Mouse (Mus musculus): ENCODE measurements around the gene Opa3. TPM values are rescaled to one million over a fixed set of nuclear protein-coding genes. Genes with fewer than 3 reads are reported as not detected.

Gene Opa3
- polyA plus RNA-seq, 1 experiment, result 28.9 TPM

- Histone ChIP-seq H3K4me1 (ENCODE audit: control insufficient read depth, insufficient read depth, insufficient read length, low read length) (peaks cover 6% of the 10 kb centered on the region), H3K4me3 (ENCODE audit: insufficient read depth, low read depth, low read length) (peak overlapping the region; percentile 71), H3K27ac (replicated peaks; ENCODE audit: low read depth, low read length) (peak overlapping the region; percentile 55; the same call in 1 of the 2 replicates)
Observed at GRCm38 (mm10) chr7:19229404-19229803, 1.3 kb downstream of the Opa3 start.

GRCm38 (mm10) chr7:19230041-19230580 lies 2.0 kb downstream of the Opa3 start:
- H3K27ac ChIP-seq (replicated peaks; ENCODE audit: low read depth, low read length), result no peak overlapping the region
- H3K4me3 ChIP-seq (ENCODE audit: insufficient read depth, low read depth, low read length), result no peak overlapping the region
- H3K4me1 ChIP-seq (ENCODE audit: control insufficient read depth, insufficient read depth, insufficient read length, low read length), result peaks cover 6% of the 10 kb centered on the region

GRCm38 (mm10) chr7:19230899-19231298 lies 2.8 kb downstream of the Opa3 start:
- Histone ChIP-seq H3K27ac (replicated peaks; ENCODE audit: low read depth, low read length) (no peak overlapping the region), H3K4me1 (ENCODE audit: control insufficient read depth, insufficient read depth, insufficient read length, low read length) (peaks cover 8% of the 10 kb centered on the region), H3K4me3 (ENCODE audit: insufficient read depth, low read depth, low read length) (no peak overlapping the region)

GRCm38 (mm10) chr7:19231849-19232248 lies 3.7 kb downstream of the Opa3 start:
- Histone ChIP-seq H3K4me1 (ENCODE audit: control insufficient read depth, insufficient read depth, insufficient read length, low read length) (peaks cover 13% of the 10 kb centered on the region), H3K4me3 (ENCODE audit: insufficient read depth, low read depth, low read length) (no peak overlapping the region), H3K27ac (replicated peaks; ENCODE audit: low read depth, low read length) (no peak overlapping the region)

GRCm38 (mm10) chr7:19234652-19235051 lies 6.5 kb downstream of the Opa3 start:
- no peak overlapping the region for H3K27ac ChIP-seq (replicated peaks; ENCODE audit: low read depth, low read length)
- H3K4me1 ChIP-seq (ENCODE audit: control insufficient read depth, insufficient read depth, insufficient read length, low read length), result peaks cover 14% of the 10 kb centered on the region
- no peak overlapping the region for H3K4me3 ChIP-seq (ENCODE audit: insufficient read depth, low read depth, low read length)

GRCm38 (mm10) chr7:19235092-19235671 lies 7.0 kb downstream of the Opa3 start:
- H3K4me3 ChIP-seq (ENCODE audit: insufficient read depth, low read depth, low read length), result no peak overlapping the region
- peaks cover 14% of the 10 kb centered on the region for H3K4me1 ChIP-seq (ENCODE audit: control insufficient read depth, insufficient read depth, insufficient read length, low read length)
- no peak overlapping the region for H3K27ac ChIP-seq (replicated peaks; ENCODE audit: low read depth, low read length)

- Histone ChIP-seq H3K4me1 (ENCODE audit: control insufficient read depth, insufficient read depth, insufficient read length, low read length) (peaks cover 14% of the 10 kb centered on the region), H3K27ac (replicated peaks; ENCODE audit: low read depth, low read length) (no peak overlapping the region), H3K4me3 (ENCODE audit: insufficient read depth, low read depth, low read length) (no peak overlapping the region)
Observed at GRCm38 (mm10) chr7:19236411-19236810, 8.3 kb downstream of the Opa3 start.

- Histone ChIP-seq H3K27ac (replicated peaks; ENCODE audit: low read depth, low read length) (no peak overlapping the region; the same call in 1 of the 2 replicates), H3K4me1 (ENCODE audit: control insufficient read depth, insufficient read depth, insufficient read length, low read length) (peaks cover 14% of the 10 kb centered on the region), H3K4me3 (ENCODE audit: insufficient read depth, low read depth, low read length) (no peak overlapping the region)
Observed at GRCm38 (mm10) chr7:19238344-19238743, 10.2 kb downstream of the Opa3 start.

- no peak overlapping the region for H3K4me3 ChIP-seq (ENCODE audit: insufficient read depth, low read depth, low read length)
- H3K4me1 ChIP-seq (ENCODE audit: control insufficient read depth, insufficient read depth, insufficient read length, low read length), result peaks cover 14% of the 10 kb centered on the region
- H3K27ac ChIP-seq (replicated peaks; ENCODE audit: low read depth, low read length), result no peak overlapping the region
Observed at GRCm38 (mm10) chr7:19239423-19239822, 11.3 kb downstream of the Opa3 start.

GRCm38 (mm10) chr7:19239986-19240385 lies 11.9 kb downstream of the Opa3 start:
- no peak overlapping the region for H3K4me3 ChIP-seq (ENCODE audit: insufficient read depth, low read depth, low read length)
- H3K27ac ChIP-seq (replicated peaks; ENCODE audit: low read depth, low read length), result no peak overlapping the region
- peaks cover 10% of the 10 kb centered on the region for H3K4me1 ChIP-seq (ENCODE audit: control insufficient read depth, insufficient read depth, insufficient read length, low read length)

GRCm38 (mm10) chr7:19240905-19241463 lies 12.8 kb downstream of the Opa3 start:
- H3K27ac ChIP-seq (replicated peaks; ENCODE audit: low read depth, low read length), result no peak overlapping the region
- H3K4me1 ChIP-seq (ENCODE audit: control insufficient read depth, insufficient read depth, insufficient read length, low read length), result peaks cover 5% of the 10 kb centered on the region
- no peak overlapping the region for H3K4me3 ChIP-seq (ENCODE audit: insufficient read depth, low read depth, low read length)

- Histone ChIP-seq H3K27ac (replicated peaks; ENCODE audit: low read depth, low read length) (no peak overlapping the region), H3K4me3 (ENCODE audit: insufficient read depth, low read depth, low read length) (no peak overlapping the region), H3K4me1 (ENCODE audit: control insufficient read depth, insufficient read depth, insufficient read length, low read length) (0 out of 2 replicates have a peak, but pooled peaks cover 2% of the 10 kb centered on the region)
Observed at GRCm38 (mm10) chr7:19242005-19242404, 13.9 kb downstream of the Opa3 start.

- H3K4me3 ChIP-seq (ENCODE audit: insufficient read depth, low read depth, low read length), result no peak overlapping the region
- H3K27ac ChIP-seq (replicated peaks; ENCODE audit: low read depth, low read length), result no peak overlapping the region
Observed at GRCm38 (mm10) chr7:19243858-19244257, 15.7 kb downstream of the Opa3 start.

GRCm38 (mm10) chr7:19245083-19245482 lies 16.9 kb downstream of the Opa3 start:
- H3K4me1 ChIP-seq (ENCODE audit: control insufficient read depth, insufficient read depth, insufficient read length, low read length), result no peaks in the 10 kb centered on the region
- H3K4me3 ChIP-seq (ENCODE audit: insufficient read depth, low read depth, low read length), result no peak overlapping the region
- H3K27ac ChIP-seq (replicated peaks; ENCODE audit: low read depth, low read length), result no peak overlapping the region

More at GRCm38 (mm10) chr7:19243858-19244257, 15.7 kb downstream of the Opa3 start:
- H3K4me1 ChIP-seq (ENCODE audit: control insufficient read depth, insufficient read depth, insufficient read length, low read length), result no peaks in the 10 kb centered on the region

GRCm38 (mm10) chr7:19246855-19247254 lies 18.7 kb downstream of the Opa3 start:
- no peak overlapping the region for H3K4me3 ChIP-seq (ENCODE audit: insufficient read depth, low read depth, low read length)
- H3K27ac ChIP-seq (replicated peaks; ENCODE audit: low read depth, low read length), result no peak overlapping the region
- no peaks in the 10 kb centered on the region for H3K4me1 ChIP-seq (ENCODE audit: control insufficient read depth, insufficient read depth, insufficient read length, low read length)

GRCm38 (mm10) chr7:19247511-19247910 lies 19.4 kb downstream of the Opa3 start:
- no peak overlapping the region for H3K27ac ChIP-seq (replicated peaks; ENCODE audit: low read depth, low read length)
- H3K4me3 ChIP-seq (ENCODE audit: insufficient read depth, low read depth, low read length), result no peak overlapping the region
- H3K4me1 ChIP-seq (ENCODE audit: control insufficient read depth, insufficient read depth, insufficient read length, low read length), result no peaks in the 10 kb centered on the region
